Mouse (Mus musculus) neural tube, embryonic 14.5 days (tissue): Measurements from ENCODE around the gene Map3k9. TPM values are rescaled to one million over a fixed set of nuclear protein-coding genes. Genes with fewer than 3 reads are reported as not detected.
A peak's percentile ranks its signal among the peaks of the same experiment; 100 is the strongest.

Source experiments
- ATAC-seq: fragments of 200-750 bp; cut with Nextera tagmentation; 2 replicates; pipeline ENCODE4 v1.8.0; 2017; ENCODE audit warnings: low read depth, mild to moderate bottlenecking, moderate TSS enrichment, moderate library complexity
- H3K27ac ChIP-seq: fragments of 300-500 bp; sonication (generic); 2 replicates; pipeline ENCODE4 v1.5.1; 2014; ENCODE audit warnings: low read depth, mild to moderate bottlenecking, control low read depth, low read length, moderate library complexity, mixed read lengths
- H3K27me3 ChIP-seq: fragments of 300-500 bp; sonication (generic); 2 replicates; pipeline ENCODE4 v1.6.1; 2014; ENCODE audit warnings: low read length; ENCODE audit not compliant: control insufficient read depth, insufficient read depth
- H3K36me3 ChIP-seq: fragments of 300-500 bp; sonication (generic); 2 replicates; pipeline ENCODE4 v1.6.1; 2014; ENCODE audit warnings: low read length, mixed read lengths; ENCODE audit not compliant: control insufficient read depth, insufficient read depth
- H3K4me1 ChIP-seq: fragments of 300-500 bp; sonication (generic); 2 replicates; pipeline ENCODE4 v1.6.1; 2014; ENCODE audit warnings: low read length; ENCODE audit not compliant: control insufficient read depth, insufficient read depth
- H3K4me2 ChIP-seq: fragments of 300-500 bp; sonication (generic); 2 replicates; pipeline ENCODE4 v1.6.1; 2014; ENCODE audit warnings: mild to moderate bottlenecking, low read depth, low read length, control low read depth
- H3K4me3 ChIP-seq: fragments of 300-500 bp; sonication (generic); 2 replicates; pipeline ENCODE4 v1.5.1; 2014; ENCODE audit warnings: low read depth, low read length, control low read depth, mixed read lengths
- H3K9ac ChIP-seq: fragments of 300-500 bp; sonication (generic); replicated peaks from 2 replicates; pipeline ENCODE4 v1.6.1; 2014; ENCODE audit warnings: low read depth, mild to moderate bottlenecking, control low read depth, low read length, mixed read lengths
- H3K9me3 ChIP-seq: fragments of 300-500 bp; sonication (generic); 2 replicates; pipeline ENCODE4 v1.6.1; 2016; ENCODE audit warnings: low read length; ENCODE audit not compliant: control insufficient read depth
- WGBS: fragments of 180-500 bp; shearing (Covaris S2); extraction: QIAGEN DNeasy Blood & Tissue Kit; methylation state at CpG from one replicate; pipeline ENCODE4 v1.1.7; 2014; 5-methylcytosine and 5-hydroxymethylcytosine counted together
- polyA plus RNA-seq: library from polyadenylated mRNA; unstranded; fragments of >200 nt; fragmentation: Nextera tagmentation; extraction: Ambion mirVana; gene quantifications from 2 replicates; pipeline ENCODE4 v1.2.1, GENCODE M21; 2014

Map3k9 gene
- polyA plus RNA-seq, 1 experiment from 2014 or later, result 14.2 TPM

DNA sequence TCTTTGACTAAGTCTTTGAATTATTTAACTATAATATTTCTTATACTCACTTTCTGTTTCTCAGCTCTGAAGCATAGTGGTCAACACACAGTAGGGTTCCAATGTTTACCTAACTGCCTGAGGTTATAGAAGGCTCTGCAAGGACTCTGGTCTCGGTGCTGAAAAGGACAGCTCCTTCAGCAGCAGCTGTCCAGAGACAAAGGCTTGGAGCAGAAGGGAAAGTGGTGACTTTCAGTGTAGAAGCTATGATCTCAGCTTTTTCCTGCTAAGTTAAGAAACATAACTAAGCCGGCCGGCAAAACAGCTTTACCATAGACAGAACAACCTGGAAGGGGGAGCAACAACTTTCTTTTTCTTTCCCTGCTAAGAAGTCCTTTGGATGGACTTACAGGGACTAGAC, 4.8 kb downstream of the Map3k9 start:
- 54% methylated on average over 3 of the region's 3 CpGs for WGBS
- ATAC-seq, result no peak
- peaks cover 6% of the 10 kb centered on the region; the same call in 1 of the 2 replicates for H3K36me3 ChIP-seq

DNA sequence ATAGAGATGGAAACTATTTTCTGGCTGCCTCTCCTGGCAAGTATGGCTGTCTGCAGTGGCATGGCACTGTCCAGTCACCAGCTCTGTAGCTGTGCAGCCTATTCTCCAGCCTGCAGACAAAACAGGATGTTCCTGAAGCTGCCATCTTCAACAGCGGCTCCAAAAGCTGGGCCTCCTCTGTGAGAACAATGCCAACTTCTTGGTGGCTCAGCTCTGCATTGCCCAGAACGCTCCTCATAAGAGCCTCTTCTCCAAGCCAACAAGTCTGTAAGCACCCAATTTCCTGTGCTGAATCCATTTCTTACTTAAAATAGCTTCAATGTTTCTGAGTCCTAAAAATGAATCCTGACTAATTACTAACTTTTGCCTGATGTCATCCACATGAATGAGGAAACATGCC, 5.3 kb downstream of the Map3k9 start:
- H3K4me3 ChIP-seq, result no peak overlapping the region
- WGBS, result 84% methylated on average over 2 of the region's 2 CpGs
- H3K27me3 ChIP-seq, result 0 out of 2 replicates have a peak, but pooled peaks cover 2% of the 10 kb centered on the region
- no peak overlapping the region for H3K9ac ChIP-seq
- no peaks in the 10 kb centered on the region for H3K9me3 ChIP-seq
- peaks cover 5% of the 10 kb centered on the region; the same call in 1 of the 2 replicates for H3K4me1 ChIP-seq
- H3K36me3 ChIP-seq, result peaks cover 6% of the 10 kb centered on the region; the same call in 1 of the 2 replicates
- no peak for ATAC-seq
- H3K4me2 ChIP-seq, result no peak overlapping the region
- no peak overlapping the region for H3K27ac ChIP-seq

More for the DNA sequence above, 4.8 kb downstream of the Map3k9 start:
- Histone ChIP-seq H3K9me3 (no peaks in the 10 kb centered on the region), H3K4me1 (peaks cover 5% of the 10 kb centered on the region; the same call in 1 of the 2 replicates), H3K4me2 (no peak overlapping the region), H3K27ac (no peak overlapping the region), H3K4me3 (no peak overlapping the region), H3K9ac (no peak overlapping the region), H3K27me3 (0 out of 2 replicates have a peak, but pooled peaks cover 3% of the 10 kb centered on the region)

DNA sequence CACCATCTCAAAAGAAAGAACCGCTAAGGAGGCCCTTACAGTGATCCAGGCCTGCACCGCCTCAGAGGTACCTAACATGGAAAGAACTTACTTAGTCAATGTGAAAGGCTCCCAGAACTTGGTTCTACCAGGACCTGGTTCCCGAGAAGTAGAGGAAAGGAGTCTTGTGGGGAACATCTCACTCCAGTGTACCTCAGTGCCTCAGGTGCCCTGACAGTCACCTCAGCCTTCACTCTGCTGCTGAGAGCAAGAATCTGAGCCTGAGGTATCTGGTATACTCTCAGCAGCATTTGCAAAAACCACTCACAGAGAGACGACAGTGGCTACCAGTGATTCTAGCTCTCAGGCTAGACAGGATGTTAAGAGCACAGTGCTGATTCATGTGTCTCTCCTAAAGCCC, 6.8 kb downstream of the Map3k9 start:
- no peak overlapping the region for H3K4me2 ChIP-seq
- H3K36me3 ChIP-seq, result peaks cover 6% of the 10 kb centered on the region; the same call in 1 of the 2 replicates
- WGBS, result 84% methylated on average over 4 of the region's 4 CpGs
- ATAC-seq, result no peak
- H3K4me3 ChIP-seq, result no peak overlapping the region
- no peak overlapping the region for H3K27ac ChIP-seq
- no peaks in the 10 kb centered on the region for H3K27me3 ChIP-seq
- H3K9ac ChIP-seq, result no peak overlapping the region
- H3K9me3 ChIP-seq, result no peaks in the 10 kb centered on the region
- no peaks in the 10 kb centered on the region; the same call in 1 of the 2 replicates for H3K4me1 ChIP-seq

DNA sequence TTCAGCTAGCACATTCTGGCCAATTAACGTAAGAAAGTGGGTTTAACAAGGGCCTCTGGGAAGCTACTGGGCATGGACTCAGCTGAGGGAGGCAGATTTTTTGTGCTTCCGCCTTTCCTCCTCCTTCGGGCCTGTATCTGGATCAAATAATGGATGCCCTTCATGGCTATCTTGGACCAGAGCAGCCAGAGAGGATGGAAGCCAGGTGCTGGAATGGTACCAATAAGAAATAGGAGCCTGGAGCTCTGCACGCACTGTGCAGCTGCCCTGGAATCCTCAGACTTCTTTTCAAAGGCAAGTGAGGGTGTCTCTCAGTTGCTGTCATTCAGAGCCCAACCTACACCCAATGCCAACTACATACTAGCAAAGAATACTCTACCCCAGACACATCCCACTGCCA, 11.5 kb downstream of the Map3k9 start:
- no peaks in the 10 kb centered on the region for H3K4me1 ChIP-seq
- WGBS, result 91% methylated on average over 4 of the region's 4 CpGs
- no peaks in the 10 kb centered on the region for H3K9me3 ChIP-seq
- H3K27ac ChIP-seq, result no peak overlapping the region
- no peak for ATAC-seq
- peaks cover 10% of the 10 kb centered on the region; the same call in 1 of the 2 replicates for H3K36me3 ChIP-seq
- H3K27me3 ChIP-seq, result no peaks in the 10 kb centered on the region
- H3K4me2 ChIP-seq, result no peak overlapping the region
- H3K9ac ChIP-seq, result no peak overlapping the region
- H3K4me3 ChIP-seq, result no peak overlapping the region

DNA sequence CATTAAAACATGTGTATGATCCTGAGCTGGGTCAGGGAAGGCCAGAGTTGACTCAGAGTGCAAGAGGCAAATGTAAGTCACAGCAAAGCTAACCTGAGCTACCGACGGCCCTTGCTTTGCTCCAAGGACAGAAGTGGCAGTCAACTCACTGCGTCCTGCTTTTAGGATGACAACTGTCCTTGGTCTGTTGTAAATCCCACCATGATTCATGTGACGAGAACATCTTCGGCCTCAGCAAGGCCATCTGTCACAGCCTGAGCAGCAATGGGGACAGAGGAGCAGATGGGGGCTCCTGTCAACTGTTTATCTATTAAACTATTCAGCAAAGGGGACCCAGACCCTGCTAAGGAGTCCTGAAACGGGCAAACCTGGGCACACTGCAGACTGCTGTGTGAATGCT, 15.6 kb downstream of the Map3k9 start:
- no peaks in the 10 kb centered on the region for H3K9me3 ChIP-seq
- WGBS, result 73% methylated on average over 6 of the region's 6 CpGs
- ATAC-seq, result no peak
- no peak overlapping the region for H3K27ac ChIP-seq
- no peaks in the 10 kb centered on the region for H3K27me3 ChIP-seq
- H3K4me1 ChIP-seq, result no peaks in the 10 kb centered on the region
- no peak overlapping the region for H3K9ac ChIP-seq
- 0 out of 2 replicates have a peak, but pooled peaks cover 4% of the 10 kb centered on the region for H3K36me3 ChIP-seq
- no peak overlapping the region for H3K4me3 ChIP-seq
- H3K4me2 ChIP-seq, result no peak overlapping the region

DNA sequence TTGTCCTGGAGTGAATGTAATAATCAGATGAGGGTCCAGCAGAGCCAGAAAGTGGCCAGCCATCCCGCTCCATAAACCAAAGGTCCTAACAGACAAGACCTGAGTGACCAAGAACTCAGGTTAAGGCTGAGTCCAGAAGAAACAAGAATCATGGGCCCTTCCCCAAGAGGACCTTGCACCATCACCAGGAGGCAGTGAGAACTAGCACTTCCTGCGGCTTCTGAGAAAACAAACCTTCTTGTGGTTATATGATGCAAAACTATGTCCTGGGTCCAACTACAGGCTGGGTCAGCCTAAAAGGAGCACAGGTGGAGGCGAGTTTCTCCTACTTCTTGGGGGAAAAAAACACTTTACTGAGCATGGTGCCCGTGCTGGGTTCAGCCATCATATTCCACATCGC, 16.6 kb downstream of the Map3k9 start:
- no peaks in the 10 kb centered on the region for H3K27me3 ChIP-seq
- 0 out of 2 replicates have a peak, but pooled peaks cover 4% of the 10 kb centered on the region for H3K36me3 ChIP-seq
- ATAC-seq, result no peak
- no peaks in the 10 kb centered on the region for H3K4me1 ChIP-seq
- WGBS, result 97% methylated on average over 5 of the region's 5 CpGs
- no peak overlapping the region for H3K27ac ChIP-seq
- no peaks in the 10 kb centered on the region for H3K9me3 ChIP-seq
- no peak overlapping the region for H3K9ac ChIP-seq
- no peak overlapping the region for H3K4me2 ChIP-seq
- H3K4me3 ChIP-seq, result no peak overlapping the region

DNA sequence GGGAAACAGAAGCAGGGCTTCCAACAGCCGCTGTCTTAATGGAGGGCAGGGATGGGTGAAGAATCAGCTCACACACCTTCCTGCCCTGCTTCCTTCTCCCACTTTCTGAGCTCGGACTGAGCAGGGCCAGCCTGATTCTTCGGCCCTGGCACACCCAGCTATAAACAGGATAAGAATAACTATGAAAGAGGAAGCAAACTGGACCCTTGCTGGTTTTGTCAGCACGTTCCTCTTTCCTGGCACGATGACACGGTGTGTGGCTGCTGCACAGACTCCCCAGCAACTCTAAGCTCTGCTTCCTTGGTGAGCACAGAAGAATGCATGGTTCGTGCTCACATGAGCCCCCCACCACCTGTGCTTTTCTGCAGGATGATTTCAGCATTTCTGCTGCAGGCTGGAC, 26.3 kb downstream of the Map3k9 start:
- Histone ChIP-seq H3K27ac (no peak overlapping the region), H3K9ac (no peak overlapping the region), H3K4me3 (no peak overlapping the region), H3K9me3 (no peaks in the 10 kb centered on the region), H3K4me2 (no peak overlapping the region), H3K36me3 (no peaks in the 10 kb centered on the region), H3K27me3 (no peaks in the 10 kb centered on the region), H3K4me1 (no peaks in the 10 kb centered on the region)
- WGBS, result 62% methylated on average over 7 of the region's 7 CpGs
- ATAC-seq, result no peak

DNA sequence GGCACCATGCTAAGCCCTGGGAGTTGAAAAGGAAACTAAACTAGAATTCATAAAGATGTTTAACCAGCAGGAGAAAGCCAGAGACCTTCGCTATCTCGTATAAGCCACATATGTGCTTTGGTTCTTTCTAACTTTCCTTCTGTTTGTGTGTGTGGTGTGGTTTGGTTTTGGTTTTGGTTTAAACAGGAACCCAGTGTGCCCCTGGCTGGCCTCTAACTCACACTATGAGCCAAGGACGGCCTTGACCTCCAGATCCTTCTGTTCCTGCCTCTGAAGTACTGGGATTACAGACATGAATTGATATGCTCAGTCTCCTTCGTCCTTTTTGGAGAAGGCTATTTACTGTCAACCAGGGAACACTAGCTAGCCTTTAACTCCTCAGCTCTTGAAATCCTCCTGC, 29.9 kb downstream of the Map3k9 start:
- no peaks in the 10 kb centered on the region for H3K36me3 ChIP-seq
- H3K27me3 ChIP-seq, result no peaks in the 10 kb centered on the region
- no peak overlapping the region for H3K4me3 ChIP-seq
- no peaks in the 10 kb centered on the region for H3K9me3 ChIP-seq
- no peak for ATAC-seq
- no peak overlapping the region for H3K27ac ChIP-seq
- H3K4me1 ChIP-seq, result no peaks in the 10 kb centered on the region
- 78% methylated on average over 4 of the region's 4 CpGs for WGBS
- no peak overlapping the region for H3K4me2 ChIP-seq
- no peak overlapping the region for H3K9ac ChIP-seq

DNA sequence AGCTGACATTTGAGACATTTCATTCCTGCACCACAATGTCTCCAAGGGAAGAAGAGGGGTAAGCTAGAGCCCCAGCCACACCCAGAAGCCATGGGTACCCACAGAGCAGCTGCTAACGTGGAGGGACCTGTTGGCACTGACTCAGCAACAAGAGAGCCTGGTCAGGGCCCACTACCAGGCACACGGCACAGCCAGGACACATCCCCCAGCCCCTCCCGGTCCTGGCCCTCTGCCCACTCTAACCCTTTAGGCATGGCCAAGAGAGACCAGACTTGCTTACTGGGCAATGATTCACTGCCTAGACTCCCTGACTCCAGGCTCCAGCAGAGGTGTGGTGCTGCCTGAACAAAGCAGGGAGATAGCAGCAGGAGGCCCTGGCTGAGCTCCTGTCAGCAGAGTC, 32.1 kb downstream of the Map3k9 start:
- 47% methylated on average over 3 of the region's 3 CpGs for WGBS
- H3K4me1 ChIP-seq, result no peaks in the 10 kb centered on the region
- no peak overlapping the region for H3K27ac ChIP-seq
- H3K4me2 ChIP-seq, result no peak overlapping the region
- H3K9me3 ChIP-seq, result no peaks in the 10 kb centered on the region
- 0 out of 2 replicates have a peak overlapping the region, but pooled peaks have one; percentile 16 for H3K9ac ChIP-seq
- no peak for ATAC-seq
- no peaks in the 10 kb centered on the region for H3K27me3 ChIP-seq
- H3K36me3 ChIP-seq, result peaks cover 1% of the 10 kb centered on the region; the same call in 1 of the 2 replicates
- H3K4me3 ChIP-seq, result no peak overlapping the region
